Mouse (Mus musculus) adrenal gland, adult 18-20 months (tissue): Measurements from ENCODE around the gene Cacng6. TPM values are rescaled to one million over a fixed set of nuclear protein-coding genes. Genes with fewer than 3 reads are reported as not detected.
"Not testable (repeated sequence)": the region's sequence is repeated elsewhere in the genome, so short reads cannot be mapped to it uniquely, and the experiment has no call there.

Source experiments
- DNase-seq, 2 experiments: peaks; one replicate each; pipeline ENCODE4 v3.0.0; 2021 to 2022; ENCODE audit warnings: low spot score in 2 of 2
- long read RNA-seq, 2 experiments: library from polyadenylated mRNA; stranded (forward); transcript quantifications; one replicate each; pipeline ENCODE4 v2.0.0; 2021
- total RNA-seq, 2 experiments: library from RNA; stranded (reverse); gene quantifications; 1 replicate in 1 of 2; 2 replicates in 1 of 2; pipeline ENCODE4 v1.2.3; 2021

Cacng6 gene
- total RNA-seq, result not detected
- long read RNA-seq, experiment 1, partial matches to known transcripts, result 0 of 1 reads
- long read RNA-seq, experiment 1, other reads (novel, unspliced or antisense), result 1 of 1 reads
- long read RNA-seq, experiment 2, partial matches to known transcripts, result 0 of 2 reads
- long read RNA-seq, experiment 2, other reads (novel, unspliced or antisense), result 0 of 2 reads

- no peak for DNase-seq
Observed at GRCm38 (mm10) chr7:3423895-3424294, at the start of gene Cacng6. Gene Cacng6 (plus strand): TSS chr7:3424195.

GRCm38 (mm10) chr7:3376831-3377230 lies 47.2 kb upstream of the Cacng6 start:
- peak; percentile 77 to 78 for DNase-seq

- DNase-seq, result no peak
Observed at GRCm38 (mm10) chr7:3382123-3382522, 41.9 kb upstream of the Cacng6 start.

GRCm38 (mm10) chr7:3384807-3385319 lies 39.1 kb upstream of the Cacng6 start:
- no peak for DNase-seq

GRCm38 (mm10) chr7:3386036-3386730 lies 37.8 kb upstream of the Cacng6 start:
- DNase-seq, result no peak

GRCm38 (mm10) chr7:3387761-3388160 lies 36.2 kb upstream of the Cacng6 start:
- no peak for DNase-seq

- DNase-seq, result no peak
Observed at GRCm38 (mm10) chr7:3388885-3389284, 35.1 kb upstream of the Cacng6 start.

GRCm38 (mm10) chr7:3389444-3390412 lies 34.3 kb upstream of the Cacng6 start:
- peak; percentile 63 to 68 for DNase-seq

- DNase-seq, result no peak
Observed at GRCm38 (mm10) chr7:3390413-3391080, 33.4 kb upstream of the Cacng6 start, which contains the start of gene Cacng8. Gene Cacng8 (plus strand): TSS chr7:3390683.

- DNase-seq, result no peak
Observed at GRCm38 (mm10) chr7:3391081-3391451, 32.9 kb upstream of the Cacng6 start.

GRCm38 (mm10) chr7:3391809-3392208 lies 32.2 kb upstream of the Cacng6 start:
- no peak for DNase-seq

GRCm38 (mm10) chr7:3397355-3397754 lies 26.6 kb upstream of the Cacng6 start:
- DNase-seq, result no peak

- no peak for DNase-seq
Observed at GRCm38 (mm10) chr7:3397797-3398196, 26.2 kb upstream of the Cacng6 start.

- not testable (repeated sequence) for DNase-seq
Observed at GRCm38 (mm10) chr7:3398363-3398762, 25.6 kb upstream of the Cacng6 start.

- DNase-seq, result no peak
Observed at GRCm38 (mm10) chr7:3399937-3400336, 24.1 kb upstream of the Cacng6 start.

- DNase-seq, result no peak
Observed at GRCm38 (mm10) chr7:3409729-3410520, 14.1 kb upstream of the Cacng6 start.

GRCm38 (mm10) chr7:3411160-3411941 lies 12.6 kb upstream of the Cacng6 start:
- peak; percentile 37 to 42 for DNase-seq

- peak; percentile 38 to 47 for DNase-seq
Observed at GRCm38 (mm10) chr7:3412036-3412435, 12.0 kb upstream of the Cacng6 start.

- DNase-seq, result peak; percentile 49 to 63
Observed at GRCm38 (mm10) chr7:3414888-3415287, 9.1 kb upstream of the Cacng6 start.
